Mouse (Mus musculus) right cerebral cortex, postnatal 14 days (tissue): ENCODE measurements at regions not wholly inside any gene's neighbourhood (a gene's known extent, or its start where the extent isn't known, plus 50 kb on each side); places are given as distances from the start of the nearest gene placed in this dataset.

ENCODE experiments used
- DNase-seq: peaks from one replicate; pipeline ENCODE4 v3.0.0; 2022

- DNase-seq: no peak
Measured at GRCm38 (mm10) chr4:26965831-26966230, 619.1 kb upstream of the Manea start.

DNA sequence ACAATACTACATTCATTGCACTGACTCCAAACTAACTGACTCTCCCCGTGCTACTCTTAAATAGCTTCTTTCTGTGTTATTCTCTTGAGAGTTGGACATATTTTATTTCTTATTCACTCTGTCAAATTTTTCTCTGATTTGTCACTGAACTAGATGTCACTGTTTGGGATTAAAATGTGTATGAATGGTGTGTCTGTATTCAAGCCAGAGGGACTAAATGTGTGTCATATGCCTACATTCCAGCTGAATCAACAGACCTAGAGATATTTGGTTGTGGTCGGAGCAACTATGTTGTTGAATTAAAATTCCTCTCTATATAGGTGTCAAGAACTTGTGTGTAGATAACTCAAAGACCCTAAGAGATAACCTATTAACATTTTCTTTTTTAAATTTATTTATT lies 618.2 kb upstream of the Manea start:
- DNase-seq: no peak

- no peak for DNase-seq
Measured at GRCm38 (mm10) chr4:26944617-26945016, 597.9 kb upstream of the Manea start.

DNA sequence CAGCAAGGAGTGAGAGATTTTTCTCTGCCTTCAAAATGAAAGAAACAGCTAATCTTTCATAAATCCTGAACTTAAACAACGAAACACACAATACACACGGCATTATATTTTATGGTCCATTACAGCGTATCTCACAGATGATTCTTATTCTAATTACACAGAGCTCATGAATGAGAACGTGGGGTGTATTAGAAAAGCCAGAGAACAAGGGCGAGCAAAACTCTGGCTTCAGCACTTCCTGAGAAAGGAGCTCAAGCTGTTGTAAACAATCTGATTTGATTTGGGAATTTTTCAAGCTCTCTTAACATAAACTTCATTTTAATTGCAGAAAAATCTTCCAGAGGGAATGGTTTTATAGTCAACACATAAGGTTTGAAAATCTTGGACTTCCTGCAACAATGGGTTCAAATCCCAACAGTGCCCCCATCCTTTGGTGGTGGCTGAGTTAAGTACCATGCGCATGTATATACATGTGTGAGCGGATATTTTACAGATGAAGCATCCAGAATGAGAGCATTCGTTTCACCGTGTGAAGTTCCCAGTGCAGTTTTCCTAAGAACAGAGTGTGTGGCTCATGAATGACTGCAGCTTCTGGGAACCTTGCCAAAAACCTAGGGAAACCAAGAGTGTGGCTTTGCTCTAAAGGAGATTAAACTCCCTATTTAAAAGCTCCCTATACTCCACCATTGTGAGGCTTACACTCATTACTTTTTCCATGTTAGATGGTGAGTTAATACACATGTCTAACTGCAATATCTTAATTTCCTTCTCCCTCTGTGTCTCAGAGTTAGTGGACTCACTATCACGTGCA lies 587.5 kb upstream of the Manea start:
- DNase-seq: peak; percentile 50

DNA sequence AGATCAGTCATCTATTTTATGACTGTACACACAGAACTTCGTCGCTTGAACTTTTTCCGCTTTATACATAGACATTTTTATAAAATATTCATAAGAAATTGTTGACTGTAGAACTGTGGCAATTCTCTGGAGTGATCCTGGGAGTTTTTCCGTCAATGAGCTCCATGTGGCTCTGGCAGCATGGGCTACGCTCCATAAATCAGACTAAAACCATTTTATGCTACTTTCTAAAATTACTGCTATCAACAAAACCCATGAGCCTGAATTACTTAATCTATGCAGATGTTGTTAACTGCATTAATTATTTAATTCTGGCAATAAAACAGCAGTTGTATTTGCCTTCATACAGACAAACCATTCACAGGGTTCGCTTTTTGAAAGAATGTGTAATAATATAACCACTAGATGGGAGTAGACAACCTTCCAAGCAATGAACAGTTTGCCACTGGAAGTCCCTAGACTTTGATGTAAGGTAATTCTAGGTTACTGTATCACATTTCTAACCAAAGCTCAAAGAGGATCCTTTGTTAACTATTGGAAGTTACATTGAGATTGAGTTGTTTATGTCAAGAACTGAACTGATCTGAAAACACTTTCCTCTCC lies 583.3 kb upstream of the Manea start:
- no peak for DNase-seq

- DNase-seq: no peak
Measured at GRCm38 (mm10) chr4:26926060-26926459, 579.4 kb upstream of the Manea start.

DNA sequence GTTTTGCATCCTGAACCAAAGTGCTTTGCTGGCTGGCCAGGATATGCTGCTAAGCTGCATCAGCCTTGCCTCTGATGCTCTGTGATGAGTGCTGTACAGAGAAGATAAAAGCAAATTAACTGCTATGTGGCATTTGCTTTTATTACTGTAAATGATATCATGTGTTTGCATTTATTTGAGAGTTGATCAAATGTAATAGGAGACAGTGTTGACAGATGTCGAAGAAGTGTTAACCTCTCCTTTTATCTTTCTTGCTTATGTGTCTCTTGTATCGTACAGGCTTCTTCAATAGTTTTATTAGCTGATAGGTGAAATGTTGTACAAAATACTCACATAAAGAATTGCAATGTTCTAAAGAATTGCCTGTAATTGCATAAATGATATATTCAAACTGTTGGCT lies 541.8 kb upstream of the Manea start:
- no peak for DNase-seq

DNA sequence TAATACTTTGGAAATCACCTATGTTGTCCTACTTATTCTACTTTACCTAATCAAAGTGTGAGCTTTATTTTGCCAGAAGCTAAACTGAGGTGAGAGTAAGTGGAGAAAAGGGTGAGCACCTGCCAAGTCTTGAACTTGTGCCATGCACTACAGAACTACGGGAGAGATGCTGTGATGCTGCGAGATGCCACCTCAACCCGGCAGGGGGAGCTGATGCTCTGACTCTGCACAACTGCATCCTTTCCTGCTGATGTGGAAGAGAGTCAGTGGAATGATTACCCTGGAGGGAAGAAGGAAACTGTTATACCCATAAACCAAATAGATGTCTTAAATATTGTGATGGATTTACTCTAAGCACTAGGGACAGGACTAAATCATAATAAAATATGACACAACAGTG lies 532.3 kb upstream of the Manea start:
- no peak for DNase-seq

GRCm38 (mm10) chr4:26841761-26842160 lies 495.1 kb upstream of the Manea start:
- no peak for DNase-seq

DNA sequence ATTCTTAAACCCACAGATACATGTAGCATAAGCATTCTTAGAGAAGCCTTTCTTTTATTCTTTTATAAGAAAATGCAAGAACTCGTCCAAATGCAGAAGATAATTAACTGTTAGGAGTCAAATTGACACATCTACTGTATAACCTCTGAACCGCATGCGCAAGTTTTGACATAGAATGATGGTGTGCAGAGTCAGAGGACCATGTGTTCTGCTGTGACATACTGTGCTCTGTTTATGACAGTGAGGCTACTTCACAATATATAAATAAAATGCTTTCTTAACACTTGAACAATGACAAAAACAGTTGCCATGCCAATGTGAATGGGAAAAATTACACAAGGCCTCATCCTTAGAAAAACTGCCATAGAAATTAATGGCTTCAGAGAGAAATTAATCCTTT lies 454.1 kb upstream of the Manea start:
- DNase-seq: no peak

- no peak for DNase-seq
Measured at GRCm38 (mm10) chr4:26793181-26793824, 446.6 kb upstream of the Manea start.

- DNase-seq: no peak
Measured at GRCm38 (mm10) chr4:26767896-26768295, 421.2 kb upstream of the Manea start.

GRCm38 (mm10) chr4:26766235-26767228 lies 419.8 kb upstream of the Manea start:
- no peak for DNase-seq

DNA sequence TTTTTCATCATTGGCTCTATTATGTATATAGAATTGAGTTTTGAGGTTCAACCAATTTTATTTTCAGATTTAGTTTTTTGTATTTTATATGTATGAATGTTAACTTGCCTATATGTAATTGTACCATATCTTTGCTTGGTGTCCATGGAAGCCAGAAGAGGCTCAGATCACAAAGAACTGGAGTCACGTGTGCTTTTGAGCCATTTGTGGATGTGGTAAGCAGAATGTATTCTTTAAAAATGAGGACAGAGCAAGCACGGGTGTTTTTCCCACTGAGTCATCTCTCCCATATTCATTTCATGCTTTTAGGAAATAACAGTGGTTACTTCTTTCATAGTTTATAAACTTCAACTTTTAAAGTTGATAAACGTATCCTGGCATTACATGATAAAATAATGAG lies 394.1 kb upstream of the Manea start:
- no peak for DNase-seq

DNA sequence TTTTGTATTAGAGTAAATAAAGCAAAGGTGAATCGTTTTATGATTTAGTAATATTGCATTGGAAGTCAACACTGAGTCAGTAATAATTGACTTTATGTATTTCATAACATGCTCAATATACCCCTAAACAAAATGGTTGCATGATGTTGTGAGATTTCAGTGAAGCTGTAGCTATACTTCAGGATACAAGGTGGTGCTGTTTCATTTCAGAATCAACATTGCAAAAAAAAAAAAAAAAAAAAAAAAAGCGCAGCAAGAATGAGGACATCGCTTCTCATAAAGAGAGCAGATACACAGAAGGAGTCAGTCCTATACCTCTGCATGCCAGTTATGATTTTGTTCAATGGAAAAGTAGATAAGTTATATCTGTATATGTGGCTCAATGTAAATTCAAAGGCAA lies 389.7 kb upstream of the Manea start:
- DNase-seq: no peak

DNA sequence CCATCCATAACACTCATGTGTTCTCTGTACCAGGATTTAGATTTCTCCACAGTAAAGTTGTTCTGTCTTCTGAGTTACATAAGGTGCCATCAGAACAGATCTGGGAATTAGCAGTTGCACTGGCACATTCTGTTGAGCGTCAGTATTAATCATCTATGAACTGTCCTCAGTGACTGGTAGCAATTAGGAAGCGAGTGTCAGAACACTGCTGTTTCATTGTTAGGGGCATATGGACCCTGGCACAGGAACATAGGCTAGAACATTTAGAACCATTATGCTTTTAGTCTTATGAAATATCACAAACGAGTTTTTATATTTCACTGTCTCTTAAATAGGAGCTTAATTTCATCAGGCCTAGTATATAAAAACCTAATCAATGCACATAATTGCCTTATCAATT lies 367.7 kb upstream of the Manea start:
- no peak for DNase-seq

DNA sequence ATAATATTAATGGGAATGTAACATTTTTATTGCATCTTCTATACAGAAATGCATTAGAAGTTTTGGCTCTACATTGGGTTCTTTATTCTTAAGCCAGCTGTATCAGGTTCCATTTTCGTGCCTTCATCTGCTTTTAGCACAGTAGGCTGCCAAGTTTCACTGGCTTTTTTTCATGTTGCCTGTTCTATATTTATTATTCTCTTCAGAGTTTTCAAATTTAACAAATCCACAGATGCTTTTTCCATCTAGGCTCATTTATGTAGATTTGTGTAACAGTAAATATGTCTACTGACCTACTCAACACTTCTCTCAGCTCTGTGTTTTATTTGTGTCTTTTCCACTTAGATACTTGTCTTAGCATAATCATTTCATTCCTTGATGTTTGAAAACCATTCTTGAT lies 363.3 kb upstream of the Manea start:
- DNase-seq: no peak

DNA sequence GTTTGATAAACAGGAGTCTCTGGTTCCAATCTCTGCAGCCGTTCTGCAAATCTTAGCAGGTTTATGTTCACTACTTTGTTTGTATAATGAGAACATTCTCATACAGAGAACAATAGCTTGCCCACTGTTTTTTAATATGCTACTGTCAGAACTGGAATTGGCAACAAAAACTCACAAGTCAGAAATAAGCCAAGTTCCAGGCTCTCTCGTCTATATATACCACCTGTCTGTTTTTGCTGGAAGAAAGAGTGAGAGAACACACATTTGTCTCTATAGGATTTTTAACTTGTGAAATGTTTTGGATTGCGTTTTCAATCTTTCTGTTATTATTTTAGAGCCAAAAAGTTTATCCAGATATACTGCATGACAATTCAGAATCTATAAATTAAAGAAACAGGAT lies 349.3 kb upstream of the Manea start:
- DNase-seq: no peak
